In genomic region chr7:25669158-25669557, GRCm38 (mm10) we compare ENCODE assay signal across 17 mouse cellular contexts.
"Had no signal": no experiment of that assay in that cellular context is flagged by ENCODE, and none has a peak within 500 bp of the region (broad histone marks: within the 10 kb centered on the region; RNA-seq: fewer than 3 reads in every experiment).

No protein-coding gene starts in this region.

- H3K27ac ChIP-seq: liver, embryonic 14.5 days; midbrain, embryonic 13.5 days; midbrain, embryonic 15.5 days; neural tube, embryonic 13.5 days; neural tube, embryonic 15.5 days had no signal

- H3K9ac ChIP-seq: liver, embryonic 14.5 days; lung, embryonic 14.5 days; midbrain, embryonic 13.5 days; midbrain, embryonic 15.5 days; neural tube, embryonic 13.5 days; neural tube, embryonic 15.5 days had no signal

- H3K4me3 ChIP-seq: midbrain, embryonic 13.5 days; midbrain, embryonic 15.5 days; myocyte; neural tube, embryonic 13.5 days; neural tube, embryonic 15.5 days had no signal

- H3K9me3 ChIP-seq: midbrain, embryonic 13.5 days; midbrain, embryonic 15.5 days; neural tube, embryonic 13.5 days; neural tube, embryonic 15.5 days had no signal

- H3K4me1 ChIP-seq: midbrain, embryonic 13.5 days; midbrain, embryonic 15.5 days; neural tube, embryonic 13.5 days had no signal

- ATAC-seq: midbrain, embryonic 13.5 days; midbrain, embryonic 15.5 days had no signal

- H3K4me2 ChIP-seq: lung, embryonic 14.5 days; midbrain, embryonic 11.5 days; midbrain, embryonic 13.5 days; midbrain, embryonic 15.5 days; neural tube, embryonic 13.5 days; neural tube, embryonic 15.5 days had no signal

- DNase-seq: lung, adult 18-20 months; lung, embryonic 14.5 days; lung, postnatal 10 days; lung, postnatal 4 days; right cerebral cortex, postnatal 14 days; right cerebral cortex, postnatal 4 days; spleen, adult 18-20 months; thymus, adult 18-20 months; thymus, postnatal 14 days; thymus, postnatal 36 days had no signal
